Mouse (Mus musculus): Measurements from ENCODE around the gene Ctbp2.

Gene Ctbp2

GRCm38 (mm10) chr7:133088411-133088810, 35.7 kb downstream of the Ctbp2 start:
- DNase-seq (ENCODE audit: low spot score) = no peak

- no peak for DNase-seq (ENCODE audit: low spot score)
Measured at GRCm38 (mm10) chr7:133085408-133085807, 38.7 kb downstream of the Ctbp2 start.

DNA sequence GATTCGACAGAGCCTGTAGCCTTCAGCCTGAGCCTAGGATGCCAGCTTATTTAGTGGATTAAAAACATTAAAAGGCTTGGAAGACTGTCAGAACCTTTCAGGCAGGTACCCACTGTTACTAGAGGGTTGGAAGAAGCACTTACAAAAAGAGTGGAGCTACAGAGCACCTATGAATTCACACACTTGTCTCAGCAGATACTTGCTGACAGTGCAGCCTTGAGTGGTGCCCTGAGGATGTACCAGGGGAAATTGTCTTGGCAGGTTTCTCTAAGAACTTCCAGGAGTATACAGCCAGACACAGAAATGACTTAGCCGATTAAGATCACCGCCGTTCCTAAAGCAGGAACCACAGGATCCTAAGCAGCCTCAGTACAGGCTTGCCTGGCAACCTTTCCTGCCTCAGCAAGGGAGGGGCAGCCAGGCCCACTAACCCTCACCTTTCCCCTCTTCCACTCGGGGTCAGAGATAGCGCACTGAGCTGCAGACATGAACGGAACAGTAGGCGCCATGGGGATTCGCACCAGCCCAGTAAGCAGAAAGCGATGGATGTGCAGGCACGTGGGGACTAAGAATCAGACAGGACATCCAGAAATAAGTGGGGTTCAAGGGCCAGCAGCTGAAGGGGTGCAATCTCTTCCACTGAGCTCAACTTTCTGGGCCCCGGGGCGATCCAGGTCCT, 40.1 kb downstream of the Ctbp2 start:
- no peak for DNase-seq (ENCODE audit: low spot score)

GRCm38 (mm10) chr7:133078929-133079328, 45.2 kb downstream of the Ctbp2 start:
- DNase-seq (ENCODE audit: low spot score) = no peak

GRCm38 (mm10) chr7:133074462-133075133, 49.6 kb downstream of the Ctbp2 start:
- no peak for DNase-seq (ENCODE audit: low spot score)

DNA sequence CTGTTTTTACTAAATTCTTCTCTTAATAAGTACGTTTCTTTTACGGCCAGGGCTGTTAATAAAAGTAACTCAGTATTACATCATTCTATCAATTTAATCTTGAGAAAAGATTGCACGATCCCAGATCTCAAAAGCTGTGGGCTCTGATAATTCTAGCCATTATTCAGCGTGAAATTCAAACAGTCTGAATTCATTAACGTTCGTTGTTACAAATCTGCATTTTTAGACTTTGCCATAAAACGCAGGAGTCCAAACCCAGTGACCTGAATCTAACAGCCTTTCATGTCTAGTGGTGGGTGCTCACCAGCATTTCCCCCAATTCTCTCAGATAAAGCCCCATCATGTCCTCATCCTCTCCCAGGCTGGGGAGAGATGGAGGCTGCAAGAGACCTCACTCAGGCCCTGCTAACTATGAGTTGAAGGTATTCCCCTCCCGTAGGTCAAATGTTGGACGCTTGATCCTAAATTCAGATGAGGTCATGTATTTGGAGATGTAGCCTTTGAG, 51.0 kb downstream of the Ctbp2 start:
- no peak for DNase-seq (ENCODE audit: low spot score)

GRCm38 (mm10) chr7:133072535-133072934, 51.6 kb downstream of the Ctbp2 start:
- no peak for DNase-seq (ENCODE audit: low spot score)

DNA sequence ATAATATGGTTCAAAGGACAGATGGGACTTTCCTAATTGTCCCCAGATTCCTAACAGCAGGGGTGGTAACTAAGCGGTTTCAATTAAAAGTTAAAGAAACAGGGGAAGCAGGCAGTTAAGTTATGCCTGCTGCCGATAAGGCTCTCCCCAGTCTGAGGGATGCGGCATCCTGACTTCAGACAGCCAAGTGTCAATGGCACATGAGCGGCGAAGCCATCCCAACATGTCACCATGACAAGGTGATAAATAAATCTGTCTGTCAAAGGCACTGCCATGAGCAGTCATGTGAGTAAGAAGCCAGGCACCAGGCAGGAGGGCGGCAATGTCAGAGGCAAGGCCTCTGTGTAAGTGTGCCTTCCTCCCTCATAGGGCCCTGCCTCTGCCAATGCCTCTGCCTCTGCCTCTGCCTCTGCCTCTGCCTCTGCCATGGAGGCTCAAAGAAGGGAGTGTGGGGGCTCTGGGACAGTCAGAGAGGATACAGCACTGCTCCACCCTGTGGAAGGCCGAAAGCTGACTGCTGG, 56.8 kb downstream of the Ctbp2 start:
- no peak for DNase-seq (ENCODE audit: low spot score)

- no peak for DNase-seq (ENCODE audit: low spot score)
Measured at GRCm38 (mm10) chr7:133066776-133067175, 57.4 kb downstream of the Ctbp2 start.

DNA sequence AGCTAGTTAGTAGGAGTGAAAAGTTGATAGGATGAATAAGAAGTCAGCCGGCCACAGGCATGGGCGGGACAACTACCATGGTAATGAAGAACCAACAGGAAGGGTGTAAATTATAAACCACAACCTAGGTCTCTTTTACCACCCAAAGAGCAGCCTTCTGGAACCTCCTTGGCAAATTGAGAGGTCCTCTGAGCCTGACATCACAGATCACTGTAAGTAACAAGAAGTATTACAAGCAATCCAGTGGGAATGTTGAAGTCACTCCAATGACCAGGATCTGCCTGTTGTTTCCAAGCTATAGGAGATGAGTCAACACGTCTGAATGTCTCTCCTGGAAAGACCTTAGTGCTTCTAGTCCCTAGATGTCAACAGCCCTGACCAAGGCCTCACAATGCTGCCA, 62.1 kb downstream of the Ctbp2 start:
- DNase-seq (ENCODE audit: low spot score) = no peak

GRCm38 (mm10) chr7:133060170-133060569, 64.0 kb downstream of the Ctbp2 start:
- no peak for DNase-seq (ENCODE audit: low spot score)

DNA sequence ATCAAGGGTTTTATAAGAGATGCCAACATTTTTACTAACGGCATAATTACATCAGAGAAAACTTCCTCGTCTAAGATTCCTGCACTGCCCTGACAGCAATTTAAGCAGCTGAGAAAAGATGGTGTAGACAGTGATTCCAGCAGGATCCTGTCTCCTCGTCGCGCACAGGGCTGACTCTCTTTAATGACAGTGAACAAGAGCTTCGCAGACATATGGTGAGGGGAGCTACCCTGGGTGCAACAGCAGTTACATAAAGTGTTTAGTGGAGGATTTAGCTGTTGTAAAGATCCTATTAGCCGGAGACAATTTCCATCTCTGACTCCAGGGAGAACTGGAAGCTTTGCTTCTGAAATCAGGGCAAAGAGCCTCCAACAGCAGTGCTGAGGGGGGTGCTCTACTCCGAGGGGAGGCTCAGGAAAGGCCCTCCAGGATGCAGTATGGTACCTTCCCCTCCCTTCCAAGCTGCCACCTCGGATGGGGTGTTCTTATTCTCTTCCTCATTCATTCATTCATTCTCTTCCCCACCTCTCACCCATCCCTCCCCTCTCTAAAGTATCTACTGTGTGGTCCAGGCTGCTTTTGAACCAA, 64.5 kb downstream of the Ctbp2 start:
- DNase-seq (ENCODE audit: low spot score) = no peak

DNA sequence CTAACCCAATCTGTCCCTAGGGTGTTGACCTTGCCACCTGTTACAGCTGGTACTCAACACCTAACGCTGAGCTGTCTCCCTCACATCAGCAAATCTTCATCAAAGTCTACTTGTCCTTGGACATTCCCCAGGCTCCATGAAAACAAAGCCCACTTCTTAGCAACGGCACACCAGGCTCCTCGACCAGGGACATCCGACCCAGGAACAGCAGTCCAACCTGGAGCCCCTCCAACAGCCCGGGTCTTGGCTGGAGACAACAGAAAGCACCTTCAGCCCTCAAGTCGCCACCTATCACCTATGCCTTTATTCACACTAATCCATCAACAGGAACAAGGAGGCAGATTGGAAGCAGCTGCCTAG, 65.0 kb downstream of the Ctbp2 start:
- DNase-seq (ENCODE audit: low spot score) = no peak

DNA sequence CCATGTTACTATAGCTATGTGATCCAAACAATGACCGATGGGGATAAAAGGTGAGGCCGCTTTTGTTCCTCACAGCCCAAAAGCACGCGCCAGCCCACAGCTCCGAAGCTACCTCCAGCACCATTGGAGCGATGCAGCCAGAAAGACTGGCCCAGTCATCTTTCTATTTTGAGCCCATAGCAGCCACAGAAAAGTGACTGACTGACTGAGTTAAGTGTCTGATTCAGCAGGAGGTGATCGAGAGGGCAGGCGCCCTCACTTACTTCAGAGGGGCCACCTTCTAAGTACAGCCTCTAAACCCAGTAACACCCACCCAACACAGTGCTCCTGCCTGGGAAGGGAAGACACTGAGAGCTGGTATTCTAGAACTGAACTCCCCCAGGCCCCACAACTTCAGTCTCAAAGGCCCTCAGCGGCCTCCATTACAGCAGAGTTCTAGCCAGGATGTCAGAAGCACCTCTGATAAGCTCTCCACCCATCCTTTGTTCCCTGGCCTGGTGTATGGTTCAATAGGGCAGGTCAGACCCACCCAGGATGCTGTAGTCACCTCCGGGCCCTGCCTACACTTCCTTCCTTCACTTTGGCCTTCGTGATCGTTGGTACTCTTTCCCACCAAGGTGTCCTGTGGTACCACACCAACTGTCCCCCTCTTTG, 65.5 kb downstream of the Ctbp2 start:
- no peak for DNase-seq (ENCODE audit: low spot score)

- DNase-seq (ENCODE audit: low spot score) = no peak
Measured at GRCm38 (mm10) chr7:133056924-133057323, 67.2 kb downstream of the Ctbp2 start.

- DNase-seq (ENCODE audit: low spot score) = no peak
Measured at GRCm38 (mm10) chr7:133054486-133054885, 69.7 kb downstream of the Ctbp2 start.

DNA sequence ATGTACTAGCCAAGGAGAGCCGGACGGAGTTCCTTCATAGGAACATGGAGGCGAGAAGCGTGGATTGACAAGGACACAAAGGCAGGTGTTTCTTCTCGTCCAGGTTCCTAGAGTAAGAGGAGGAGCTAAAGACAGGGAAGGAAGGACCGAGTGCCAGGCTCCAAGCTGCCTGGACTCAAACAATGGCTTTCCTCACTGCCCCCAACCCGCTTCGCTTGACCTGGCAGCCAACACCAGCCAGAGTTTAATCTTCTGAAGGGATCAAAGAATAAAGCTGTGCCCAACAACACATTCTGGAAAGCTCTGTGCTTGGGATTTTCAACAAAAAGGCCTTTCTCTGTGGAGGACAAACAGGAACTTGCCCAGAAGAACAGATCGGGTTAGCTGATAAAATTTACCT, 70.4 kb downstream of the Ctbp2 start:
- DNase-seq (ENCODE audit: low spot score) = no peak

DNA sequence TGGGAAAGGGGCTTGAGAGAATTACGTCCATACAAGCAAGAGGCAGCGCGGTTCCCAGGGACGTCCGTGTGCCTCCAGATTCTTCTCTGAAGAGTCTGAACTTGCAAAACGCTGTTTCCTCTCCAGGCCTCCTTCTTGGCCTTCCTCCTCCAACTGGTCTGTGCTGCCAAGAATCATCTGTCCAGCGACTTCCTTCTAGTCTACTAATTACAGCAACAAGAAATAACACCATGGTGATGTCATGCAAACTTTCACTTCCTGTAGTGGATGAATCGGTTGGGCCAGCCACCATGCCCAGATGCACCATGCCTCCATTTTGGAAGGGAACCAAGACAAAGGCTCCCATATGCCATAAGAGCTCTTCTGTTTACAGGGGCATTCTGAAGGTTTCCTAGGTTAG, 71.3 kb downstream of the Ctbp2 start:
- DNase-seq (ENCODE audit: low spot score) = no peak

DNA sequence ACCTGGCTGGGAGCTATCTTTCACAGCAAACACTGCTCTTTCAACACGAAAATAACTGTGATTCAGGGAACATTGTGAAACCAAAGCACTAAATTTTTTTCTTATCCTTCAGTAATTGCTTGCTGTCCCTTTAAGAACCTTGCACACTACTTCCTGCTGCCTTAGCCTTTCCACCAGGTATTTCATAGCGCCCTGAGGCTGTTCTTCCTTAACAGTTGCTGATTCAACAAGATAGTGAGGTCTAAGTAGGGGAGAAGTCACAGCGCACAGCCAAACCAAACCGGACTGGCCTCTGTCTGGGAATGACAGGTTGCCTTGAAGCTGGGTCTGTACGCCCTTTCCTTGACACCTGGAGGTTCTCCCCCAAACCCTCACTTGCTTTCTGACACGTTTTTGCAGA, 73.5 kb downstream of the Ctbp2 start:
- DNase-seq (ENCODE audit: low spot score) = no peak

DNA sequence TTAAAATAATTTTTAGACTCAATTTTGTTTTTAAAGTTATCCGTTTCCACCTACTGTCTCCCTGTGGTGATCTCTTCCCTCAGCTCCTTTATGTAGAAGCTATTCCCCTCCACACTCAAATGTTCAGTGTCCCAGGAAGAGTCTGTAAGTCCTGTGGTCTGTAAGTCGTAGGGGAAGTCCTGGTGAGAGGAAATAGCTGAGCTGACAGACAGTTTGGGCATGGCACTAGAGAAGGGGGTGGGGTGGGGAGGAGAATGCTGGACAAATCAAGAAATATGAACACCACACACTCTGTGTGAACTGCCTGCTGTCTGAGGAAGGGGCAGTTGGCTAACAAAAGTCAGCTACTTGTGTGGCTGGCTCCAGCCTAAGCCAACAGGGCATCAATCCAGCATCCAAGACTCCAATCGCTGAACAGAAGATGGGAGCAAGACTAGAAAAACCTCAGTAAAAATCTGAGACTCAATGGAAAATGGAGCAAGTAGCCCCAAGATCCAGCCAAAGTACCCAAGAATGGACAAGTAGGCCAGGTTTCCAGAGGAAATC, 76.0 kb downstream of the Ctbp2 start:
- DNase-seq (ENCODE audit: low spot score) = no peak

GRCm38 (mm10) chr7:133047287-133047686, 76.9 kb downstream of the Ctbp2 start:
- DNase-seq (ENCODE audit: low spot score) = no peak

DNA sequence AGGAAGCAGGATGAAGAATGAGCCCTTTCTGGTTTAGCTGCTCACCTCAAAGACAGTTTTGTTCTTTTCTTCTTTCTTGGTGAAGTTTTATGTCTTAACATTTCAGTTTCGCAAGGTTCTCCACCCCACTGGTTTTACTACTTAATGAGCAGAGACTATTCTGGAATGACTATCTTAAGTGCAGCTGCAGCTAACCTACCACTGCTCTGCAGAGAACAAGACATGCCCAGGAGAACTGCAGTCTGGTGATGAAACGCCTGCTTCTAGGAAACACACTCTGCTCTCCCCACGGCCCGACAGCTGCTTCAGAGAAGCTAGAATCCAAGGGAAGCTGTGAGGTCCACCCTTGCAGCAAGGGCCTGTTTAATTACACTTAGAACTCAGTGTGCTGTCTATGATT, 79.4 kb downstream of the Ctbp2 start:
- DNase-seq (ENCODE audit: low spot score) = no peak
